Mouse (Mus musculus): ENCODE data around the gene Cfap58.

DNA sequence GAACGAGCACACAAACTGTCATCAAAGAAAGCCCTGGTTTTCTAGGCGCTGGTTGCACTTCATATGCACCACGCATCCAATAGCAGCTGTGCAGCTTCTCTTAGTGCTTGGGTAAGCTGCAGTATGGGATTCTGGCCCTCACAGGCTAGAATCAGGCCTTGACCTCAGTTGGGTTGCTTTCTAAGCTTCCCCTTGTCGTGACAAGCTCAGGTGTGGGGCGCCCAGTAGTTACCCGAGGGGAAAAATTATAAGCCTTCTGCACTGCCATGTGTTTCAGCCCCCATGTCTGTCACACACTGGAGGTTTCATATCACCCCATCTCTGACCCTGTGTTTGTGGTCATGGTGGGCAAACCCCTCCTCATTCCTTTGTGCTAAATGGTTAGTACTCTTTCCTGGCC lies 42.0 kb downstream of the Cfap58 start:
- no peak for TF ChIP-seq CTCF (IDR thresholded peaks at IDR 0.05; ENCODE audit: control insufficient read depth, insufficient read depth, insufficient read length)
- no peak for TF ChIP-seq USF1 (IDR thresholded peaks at IDR 0.05; ENCODE audit: low read depth)

Measured in C2C12 (cell line).